Mouse (Mus musculus) brown adipose tissue, adult 24 weeks (tissue): ENCODE measurements around the gene Tmed2. TPM values are rescaled to one million over a fixed set of nuclear protein-coding genes. Genes with fewer than 3 reads are reported as not detected.
"Not testable (repeated sequence)": the region's sequence is repeated elsewhere in the genome, so short reads cannot be mapped to it uniquely, and the experiment has no call there.

Source experiments
- H3K27ac ChIP-seq: fragments of 200-500 bp; replicated peaks from 2 replicates; pipeline ENCODE4 v1.5.1; 2012; ENCODE audit warnings: low read depth, mild to moderate bottlenecking, low read length
- H3K4me1 ChIP-seq: fragments of 200-500 bp; 2 replicates; pipeline ENCODE4 v1.6.1; 2012; ENCODE audit warnings: low read length, mixed read lengths; ENCODE audit not compliant: control insufficient read depth, insufficient read depth, insufficient read length
- H3K4me3 ChIP-seq: fragments of 200-500 bp; 2 replicates; pipeline ENCODE4 v1.5.1; 2012; ENCODE audit warnings: low read depth, mild to moderate bottlenecking, low read length, moderate library complexity; ENCODE audit not compliant: insufficient read depth
- polyA plus RNA-seq: library from polyadenylated mRNA; stranded (reverse); fragments of >200 nt; gene quantifications from 2 replicates; pipeline ENCODE4 v1.2.4, GENCODE M21; 2012; ENCODE audit not compliant: missing spikeins, insufficient read depth, insufficient read length

Gene Tmed2
- polyA plus RNA-seq, 1 experiment = 403 TPM

GRCm38 (mm10) chr5:124582515-124582914 is 42.0 kb downstream of the Tmed2 start:
- no peak overlapping the region for H3K27ac ChIP-seq
- peaks cover 6% of the 10 kb centered on the region; the same call in 1 of the 2 replicates for H3K4me1 ChIP-seq

GRCm38 (mm10) chr5:124592768-124593167 is 52.3 kb downstream of the Tmed2 start:
- no peak overlapping the region for H3K4me3 ChIP-seq

More at GRCm38 (mm10) chr5:124582515-124582914, 42.0 kb downstream of the Tmed2 start:
- H3K4me3 ChIP-seq = no peak overlapping the region

DNA sequence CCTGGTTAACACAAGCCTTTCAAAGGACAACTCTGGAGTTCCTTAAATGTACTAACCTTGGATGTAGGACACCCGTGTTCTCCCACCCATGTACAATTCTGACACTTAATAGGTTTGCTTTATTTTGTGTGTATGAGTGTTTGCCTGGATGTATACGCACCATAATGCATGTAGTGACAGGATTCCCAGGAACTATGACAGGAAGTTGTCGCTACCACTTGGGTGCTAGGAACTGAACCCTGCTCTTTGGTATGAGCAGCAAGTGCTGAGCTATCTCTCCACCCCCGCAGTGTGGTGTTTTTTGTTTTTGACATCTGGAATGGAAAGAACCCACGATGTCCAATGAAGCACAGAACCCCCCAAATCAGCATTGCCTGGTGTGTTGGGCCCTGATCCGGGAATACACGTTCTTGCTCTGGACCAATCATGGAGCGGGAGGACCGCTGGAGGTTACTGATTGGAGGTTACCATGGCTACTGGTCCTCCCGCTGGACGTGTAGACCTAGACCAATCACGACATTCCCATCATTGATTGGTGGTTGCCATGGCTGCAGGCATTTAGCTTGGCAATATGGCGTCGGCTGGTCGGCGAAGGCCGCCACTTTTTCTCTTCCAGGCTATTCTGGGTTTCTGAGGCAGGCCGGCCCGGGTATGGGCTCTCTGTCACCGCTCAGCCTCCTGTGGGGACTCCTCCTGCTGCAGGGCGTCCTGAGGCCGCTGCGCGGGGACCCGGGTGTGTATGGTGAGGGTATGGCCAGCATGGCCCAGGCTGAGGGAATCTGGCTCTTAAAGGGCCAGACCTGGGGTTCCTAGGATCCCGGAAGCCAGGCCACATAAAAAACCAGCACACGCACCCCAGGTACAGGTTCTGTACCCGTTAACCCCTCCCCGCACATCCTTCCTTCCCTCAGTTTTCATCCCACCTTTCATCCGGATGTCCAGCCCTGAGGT is 58.0 kb downstream of the Tmed2 start:
- H3K4me3 ChIP-seq = peak overlapping the region; percentile 68
- no peaks in the 10 kb centered on the region for H3K4me1 ChIP-seq
- no peak overlapping the region for H3K27ac ChIP-seq

More at GRCm38 (mm10) chr5:124592768-124593167, 52.3 kb downstream of the Tmed2 start:
- H3K4me1 ChIP-seq = no peaks in the 10 kb centered on the region
- H3K27ac ChIP-seq = no peak overlapping the region

DNA sequence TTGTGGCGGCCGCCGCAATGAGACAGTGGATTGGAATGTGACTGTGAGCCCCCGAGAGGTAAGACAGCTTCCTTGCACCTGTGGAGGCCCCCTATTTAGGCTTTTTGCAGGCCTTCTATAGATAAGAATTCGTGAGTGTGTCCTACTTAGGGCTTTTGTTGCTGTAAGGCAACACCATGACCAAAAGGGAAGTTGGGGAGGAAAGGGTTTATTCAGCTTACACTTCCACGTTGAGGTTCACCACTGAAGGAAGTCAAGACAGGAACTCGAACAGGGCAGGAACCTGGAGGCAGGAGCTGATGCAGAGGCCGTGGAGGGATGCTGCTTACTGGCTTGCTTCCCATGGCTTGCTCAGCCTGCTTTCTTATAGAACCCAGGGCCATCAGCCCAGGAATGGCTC is 59.2 kb downstream of the Tmed2 start:
- not testable (repeated sequence) for H3K4me3 ChIP-seq, H3K4me1 ChIP-seq, H3K27ac ChIP-seq

Other genes with a start within 250 kb of the Tmed2 start
- gene Mphosph9, start 212.7 kb upstream of the Tmed2 start, polyA plus RNA-seq = 2.0 and 3.7 TPM in 2 replicates
- 17.1 and 19.3 TPM in 2 replicates for gene 2810006K23Rik, start 212.6 kb upstream of the Tmed2 start, polyA plus RNA-seq
- gene Cdk2ap1, start 177.6 kb upstream of the Tmed2 start, polyA plus RNA-seq = 61.9 and 82.3 TPM in 2 replicates
- 35.5 and 47.6 TPM in 2 replicates for gene Sbno1, start 114.7 kb upstream of the Tmed2 start, polyA plus RNA-seq
- 63.9 and 139 TPM in 2 replicates for gene Kmt5a, start 100.8 kb upstream of the Tmed2 start, polyA plus RNA-seq
- gene Rilpl2, start 62.3 kb upstream of the Tmed2 start, polyA plus RNA-seq = 10.8 and 15.6 TPM in 2 replicates
- gene Snrnp35, start 57.6 kb upstream of the Tmed2 start, polyA plus RNA-seq = 12.4 and 13.4 TPM in 2 replicates
- gene Rilpl1, start 9.3 kb upstream of the Tmed2 start, polyA plus RNA-seq = 4.9 and 8.7 TPM in 2 replicates
- gene Ddx55, start 12.2 kb downstream of the Tmed2 start, polyA plus RNA-seq = 2.1 and 3.7 TPM in 2 replicates
- 28.3 and 32.1 TPM in 2 replicates for gene Eif2b1, start 38.4 kb downstream of the Tmed2 start, polyA plus RNA-seq
- 26.3 and 29.6 TPM in 2 replicates for gene Gtf2h3, start 38.4 kb downstream of the Tmed2 start, polyA plus RNA-seq
- gene Atp6v0a2, start 87.9 kb downstream of the Tmed2 start, polyA plus RNA-seq = 26.3 and 29.0 TPM in 2 replicates
- gene Dnah10, start 184.4 kb downstream of the Tmed2 start, polyA plus RNA-seq = not detected in 2 replicates